Mouse (Mus musculus): ENCODE measurements around the gene Plk2.
"Not testable (repeated sequence)": the region's sequence is repeated elsewhere in the genome, so short reads cannot be mapped to it uniquely, and the experiment has no call there.

The Plk2 gene

DNA sequence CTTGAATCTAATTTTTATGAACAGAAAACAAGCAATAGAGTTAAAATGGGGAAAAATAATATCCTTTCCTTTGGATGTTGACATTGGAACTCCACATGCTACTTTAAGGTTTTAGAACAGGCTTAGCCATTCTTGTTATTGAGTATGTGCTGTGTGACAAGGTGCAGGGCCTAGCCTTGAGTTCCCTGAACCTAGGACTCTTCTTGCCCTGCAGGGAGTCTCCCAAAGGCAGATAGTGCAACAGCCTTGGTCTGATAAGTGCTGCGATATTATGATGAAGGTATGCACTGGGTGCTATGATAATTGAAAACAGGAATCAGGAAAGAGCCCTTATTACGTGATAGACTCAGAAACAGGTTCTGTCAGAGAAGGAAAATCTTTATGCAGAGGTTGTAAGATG is 7.0 kb downstream of the Plk2 start:
- in situ Hi-C loops (cut with MboI; ENCODE audit: unreplicated experiment in 2 of 2), result no loop called here

DNA sequence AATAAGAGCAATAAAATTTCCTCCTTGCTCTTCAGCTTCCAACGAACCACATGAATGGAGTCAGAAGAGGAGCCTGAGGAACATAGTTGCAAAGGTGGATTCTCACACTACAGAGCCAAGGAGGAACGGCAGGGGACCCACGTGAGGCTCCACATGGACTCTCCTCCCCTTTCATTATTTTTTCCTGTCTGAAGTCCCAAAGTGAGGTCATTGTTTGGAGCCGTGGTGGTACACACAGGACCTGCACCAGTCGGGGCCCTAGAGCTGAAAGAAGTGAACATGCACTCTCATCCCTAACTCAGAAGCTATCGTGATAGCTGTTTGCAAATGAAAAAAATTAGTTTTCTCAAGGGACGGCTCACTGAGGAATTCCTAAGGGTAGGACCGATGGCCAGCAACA is 9.2 kb downstream of the Plk2 start:
- in situ Hi-C loops (cut with MboI; ENCODE audit: unreplicated experiment in 2 of 2), result no loop called here

DNA sequence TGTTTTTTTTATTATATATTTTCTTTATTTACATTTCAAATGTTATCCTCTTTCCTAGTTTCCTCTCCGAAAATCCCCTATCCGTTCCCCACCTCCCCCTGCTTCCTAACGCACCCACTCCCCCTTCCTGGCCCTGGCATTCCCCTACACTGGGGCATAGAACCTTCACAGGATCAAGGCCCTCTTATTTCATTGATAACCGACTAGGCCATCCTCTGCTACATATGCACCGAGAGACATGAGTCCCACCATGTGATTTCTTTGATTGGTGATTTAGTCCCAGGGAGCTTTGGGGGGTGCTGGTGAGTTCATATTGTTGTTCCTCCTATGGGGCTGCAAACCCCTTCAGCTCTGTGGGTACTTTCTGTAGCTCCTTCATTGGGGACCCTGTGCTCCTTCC is 9.8 kb downstream of the Plk2 start:
- in situ Hi-C loops (cut with MboI; ENCODE audit: unreplicated experiment in 2 of 2), result not testable (repeated sequence)

DNA sequence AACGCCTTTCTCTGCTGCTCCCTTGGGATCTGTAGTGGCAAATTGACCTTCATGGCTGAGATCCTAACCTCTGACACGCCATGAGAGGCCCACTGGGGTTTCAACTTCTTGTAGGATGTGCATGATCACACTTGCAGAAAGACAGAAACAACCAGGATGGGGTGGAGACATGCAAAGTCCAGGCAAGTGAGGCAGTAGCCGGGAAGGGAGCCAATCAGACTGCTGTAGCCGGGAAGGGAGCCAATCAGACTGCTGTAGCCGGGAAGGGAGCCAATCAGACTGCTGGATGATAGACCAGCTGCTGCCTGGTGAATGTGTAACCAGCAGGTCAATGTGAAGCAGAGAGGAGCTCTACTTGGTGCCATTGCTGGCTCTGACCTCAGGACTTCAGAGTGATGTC is 11.3 kb downstream of the Plk2 start:
- in situ Hi-C loops (cut with MboI; ENCODE audit: unreplicated experiment in 2 of 2), result no loop called here

DNA sequence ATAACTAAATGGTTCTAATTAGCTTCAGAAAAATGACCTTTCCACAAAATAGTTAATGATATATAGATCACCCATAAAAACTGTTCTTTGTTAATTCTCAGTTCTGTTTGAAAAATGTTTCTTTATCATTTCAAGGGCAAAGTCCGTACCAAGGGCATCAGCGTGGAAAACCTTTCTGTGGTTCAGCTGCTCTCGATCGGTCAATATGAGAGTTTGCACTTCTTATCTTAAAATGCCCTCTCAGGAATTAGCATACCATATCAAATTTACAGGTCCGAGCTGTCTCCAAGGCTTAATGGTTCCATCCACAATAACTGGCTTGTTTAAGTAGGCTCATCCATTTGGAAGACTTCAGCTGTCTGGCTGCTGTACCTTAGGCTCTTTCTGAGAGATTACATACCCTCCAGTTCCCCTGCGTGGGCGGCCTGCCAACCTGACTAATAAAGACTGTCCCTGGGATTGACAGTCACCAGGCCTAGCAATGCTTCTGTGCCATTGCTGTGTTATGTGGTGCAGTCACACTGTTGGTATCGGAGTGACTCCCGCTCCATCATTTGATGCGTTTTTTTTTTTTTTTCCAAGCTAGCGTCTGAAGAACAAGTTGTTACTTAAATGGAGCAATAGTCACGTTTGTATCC is 17.8 kb downstream of the Plk2 start:
- in situ Hi-C loops (cut with MboI; ENCODE audit: unreplicated experiment in 2 of 2), result no loop called here

DNA sequence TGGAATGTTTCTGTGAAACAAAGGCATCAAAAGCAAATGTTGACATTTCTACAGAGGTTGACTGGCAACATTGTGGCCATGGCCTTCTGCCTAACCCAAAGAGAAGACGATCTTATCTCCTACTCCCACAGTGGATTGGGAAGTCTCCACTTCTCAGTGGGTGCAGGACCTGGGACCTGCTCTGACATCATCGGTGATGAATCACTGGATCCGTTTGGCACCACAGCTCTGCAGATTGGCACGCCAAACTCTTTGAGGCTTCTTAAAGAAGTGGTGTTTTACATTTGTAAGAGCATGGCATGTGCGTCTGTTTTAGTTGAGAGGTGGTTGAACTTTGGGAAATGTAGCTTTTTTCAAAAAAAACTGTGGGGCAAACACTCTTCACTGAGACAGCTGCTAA is 23.8 kb downstream of the Plk2 start:
- in situ Hi-C loops (cut with MboI; ENCODE audit: unreplicated experiment in 2 of 2), result no loop called here

DNA sequence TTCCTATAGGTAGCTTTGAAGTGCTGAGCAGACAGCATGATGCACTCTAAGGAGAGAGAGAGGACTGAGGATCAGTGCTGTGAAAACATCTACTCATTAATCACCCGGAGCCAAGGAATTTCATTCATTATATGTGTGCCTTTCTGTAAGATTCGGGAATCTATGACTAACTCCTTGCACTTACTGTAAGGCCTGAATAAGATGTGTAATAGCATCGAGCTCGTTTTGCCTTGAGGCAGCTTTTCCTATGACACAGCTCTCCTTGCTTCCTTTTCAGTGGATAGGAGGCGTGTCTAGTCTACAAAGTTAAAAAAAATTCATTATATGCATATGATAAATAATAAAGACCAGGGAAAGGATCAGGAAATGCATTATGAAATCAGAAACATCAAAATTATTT is 24.8 kb downstream of the Plk2 start:
- in situ Hi-C loops (cut with MboI; ENCODE audit: unreplicated experiment in 2 of 2), result no loop called here

DNA sequence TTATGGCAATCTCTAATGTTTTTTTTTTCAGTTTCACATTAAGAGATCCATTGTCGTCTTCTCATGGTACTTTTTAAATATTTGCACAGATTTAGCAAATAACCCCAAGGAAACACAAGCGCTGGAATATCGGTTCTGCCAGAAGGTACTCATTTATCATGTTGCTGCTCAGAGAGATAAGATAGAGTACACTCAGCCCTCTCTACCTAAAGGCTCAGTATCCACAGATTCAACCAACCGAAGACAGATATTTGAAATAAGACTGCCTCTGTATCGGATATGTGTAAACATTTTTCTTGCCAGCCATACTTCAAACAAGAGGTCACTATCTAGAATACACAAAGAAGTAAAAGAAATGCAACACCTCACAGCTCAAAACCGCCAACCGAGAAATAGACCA is 27.6 kb downstream of the Plk2 start:
- in situ Hi-C loops (cut with MboI; ENCODE audit: unreplicated experiment in 2 of 2), result no loop called here

DNA sequence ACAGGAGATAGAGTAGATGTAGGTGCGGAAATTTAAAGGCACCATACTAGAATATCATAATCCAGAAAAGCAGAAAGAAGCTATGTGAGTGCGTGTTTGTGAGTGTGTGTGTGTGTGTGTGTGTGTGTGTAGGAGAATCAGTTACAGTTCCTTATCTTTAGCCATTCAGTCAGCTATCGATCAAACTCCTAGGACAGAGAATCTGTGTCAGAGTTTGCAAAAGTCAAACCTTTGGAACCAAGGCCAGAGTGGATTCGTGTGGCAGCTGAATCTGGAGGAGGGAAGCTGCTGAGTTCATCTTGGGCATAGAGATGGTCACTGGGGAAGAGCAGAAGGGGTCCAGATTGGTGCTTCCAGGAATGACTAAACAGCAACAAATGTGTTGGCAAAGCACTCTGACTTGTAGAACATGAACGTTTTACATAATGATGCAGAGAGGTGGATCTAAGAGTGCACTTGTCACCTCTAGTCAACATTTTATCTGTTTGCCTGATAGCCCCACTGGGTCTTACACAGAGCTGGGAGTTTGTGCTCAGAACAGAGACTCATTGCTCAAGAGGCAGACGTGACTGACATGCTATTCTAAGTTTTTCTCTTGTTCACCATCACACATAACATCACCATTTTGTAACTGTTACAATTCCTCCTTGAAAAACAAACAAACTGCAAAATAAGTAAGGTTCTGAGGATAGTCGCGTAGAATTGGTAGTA is 30.8 kb downstream of the Plk2 start:
- in situ Hi-C loops (cut with MboI; ENCODE audit: unreplicated experiment in 2 of 2), result no loop called here

DNA sequence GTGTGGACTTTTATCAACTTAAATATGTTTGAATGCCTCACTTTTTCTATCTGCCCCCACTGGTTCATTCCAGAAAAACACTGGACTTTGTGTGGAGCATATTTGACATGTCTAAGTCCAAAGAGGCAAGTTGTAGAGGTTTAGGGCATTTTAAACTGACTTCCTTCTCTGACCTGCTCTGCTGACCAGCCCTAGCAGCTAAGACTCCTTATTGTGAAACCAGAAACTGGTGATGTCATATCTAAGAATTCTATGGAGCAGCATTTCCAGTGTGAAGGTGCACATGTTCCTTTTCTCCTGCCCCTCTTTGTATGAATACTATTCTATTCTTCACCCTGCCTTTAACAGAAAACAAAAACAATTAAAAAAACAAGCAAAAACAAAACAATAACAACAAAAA is 36.5 kb downstream of the Plk2 start:
- in situ Hi-C loops (cut with MboI; ENCODE audit: unreplicated experiment in 2 of 2), result no loop called here

DNA sequence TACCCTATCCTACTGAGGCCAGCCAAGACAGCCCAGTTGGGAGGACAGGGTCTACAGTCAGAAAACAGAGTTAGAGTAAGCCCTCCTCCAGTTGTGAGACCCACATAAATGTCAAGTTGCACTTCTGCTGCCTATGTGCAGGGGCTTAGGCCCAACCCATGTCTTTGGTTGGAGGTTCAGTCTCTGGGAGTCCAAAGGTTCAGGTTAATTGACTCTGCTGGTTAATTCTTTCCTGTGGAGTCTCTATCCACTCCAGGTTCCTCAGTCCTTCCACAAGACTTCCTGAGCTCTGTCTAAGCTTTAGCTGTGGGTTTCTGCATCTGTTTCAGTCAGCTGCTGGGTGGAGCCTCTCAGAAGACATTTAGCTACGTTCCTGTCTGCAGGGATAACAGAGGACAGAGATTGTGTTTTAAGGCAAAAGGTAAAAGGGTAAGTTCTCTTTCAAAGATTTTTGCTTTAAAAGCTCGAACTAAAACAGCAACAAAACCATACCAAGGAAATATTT is 37.3 kb downstream of the Plk2 start:
- in situ Hi-C loops (cut with MboI; ENCODE audit: unreplicated experiment in 2 of 2), result no loop called here

DNA sequence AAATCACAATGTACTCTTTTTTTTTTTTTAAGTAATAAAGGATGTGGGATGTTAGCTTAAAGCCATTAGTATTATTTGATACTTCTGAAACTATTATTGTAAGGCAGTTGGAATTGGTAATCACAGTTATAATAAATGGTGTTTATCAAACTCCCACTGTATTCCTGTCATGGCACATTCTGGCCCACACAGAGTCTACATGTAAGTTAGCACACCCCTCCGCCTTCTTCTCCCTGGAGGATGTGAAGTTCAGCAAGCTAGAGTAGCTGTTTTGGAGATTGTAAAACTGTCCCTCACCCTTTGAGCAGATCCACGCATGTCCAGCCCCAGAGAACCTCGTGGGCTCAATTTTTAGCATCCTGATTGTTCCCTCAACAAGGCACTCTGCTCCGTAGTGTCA is 37.8 kb downstream of the Plk2 start:
- in situ Hi-C loops (cut with MboI; ENCODE audit: unreplicated experiment in 2 of 2), result no loop called here

DNA sequence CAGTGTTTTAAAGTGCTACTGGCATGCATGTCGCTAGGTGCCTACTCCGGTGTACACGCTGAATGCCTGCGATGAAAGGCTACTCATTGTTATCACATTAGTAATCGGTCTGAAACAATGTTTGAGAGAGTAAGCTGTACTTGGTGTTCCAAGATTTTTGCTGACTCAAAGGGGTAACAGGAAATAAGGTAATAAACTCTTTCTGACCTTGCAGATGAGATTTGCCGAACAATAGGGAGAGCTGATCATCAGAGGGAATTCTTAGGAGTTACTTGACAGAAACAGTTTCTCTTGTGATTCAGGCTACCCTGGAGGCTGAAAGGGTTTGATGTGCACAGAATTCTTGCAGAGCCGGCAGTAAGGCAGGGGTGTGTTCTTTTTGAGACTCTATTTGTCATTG is 41.8 kb downstream of the Plk2 start:
- in situ Hi-C loops (cut with MboI; ENCODE audit: unreplicated experiment in 2 of 2), result no loop called here

DNA sequence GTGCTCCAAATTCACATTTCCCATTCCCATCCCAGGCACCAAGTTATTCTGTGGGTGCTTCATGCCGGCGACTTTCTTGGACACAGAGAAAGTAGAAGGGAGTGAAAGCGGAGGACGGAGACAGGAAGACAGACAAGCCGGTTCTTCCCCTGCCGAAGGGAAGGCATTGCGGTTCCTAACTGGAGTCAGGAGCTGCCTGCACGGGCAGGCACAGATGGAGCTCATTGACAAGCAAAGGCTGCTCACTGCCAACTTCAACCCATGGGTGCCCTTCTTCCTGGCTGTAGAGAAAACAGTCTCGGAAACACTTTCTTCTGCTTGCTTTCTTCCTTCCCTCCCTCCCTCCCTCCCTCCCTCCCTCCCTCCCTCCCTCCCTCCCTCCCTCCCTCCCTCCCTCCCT is 43.8 kb downstream of the Plk2 start:
- in situ Hi-C loops (cut with MboI; ENCODE audit: unreplicated experiment in 2 of 2), result no loop called here

DNA sequence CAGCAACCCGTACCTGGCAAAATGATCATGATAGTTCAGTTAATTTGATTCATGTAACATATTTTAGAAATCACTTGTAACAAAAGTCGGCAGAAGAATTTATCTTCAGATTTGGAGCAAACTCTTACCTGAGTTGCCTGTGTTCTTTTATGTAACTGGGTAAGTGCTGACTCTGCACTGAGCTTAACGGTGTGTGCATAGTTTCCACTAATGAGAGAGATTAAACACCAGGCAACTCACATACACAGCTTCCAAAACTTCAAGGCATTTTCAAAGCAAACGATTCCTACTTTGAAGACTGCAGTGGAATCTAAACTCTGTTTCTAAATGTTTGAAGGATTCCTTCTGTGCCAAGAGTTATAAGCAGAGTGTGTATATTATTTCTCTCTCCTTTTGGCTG is 49.5 kb downstream of the Plk2 start:
- in situ Hi-C loops (cut with MboI; ENCODE audit: unreplicated experiment in 2 of 2), result no loop called here

DNA sequence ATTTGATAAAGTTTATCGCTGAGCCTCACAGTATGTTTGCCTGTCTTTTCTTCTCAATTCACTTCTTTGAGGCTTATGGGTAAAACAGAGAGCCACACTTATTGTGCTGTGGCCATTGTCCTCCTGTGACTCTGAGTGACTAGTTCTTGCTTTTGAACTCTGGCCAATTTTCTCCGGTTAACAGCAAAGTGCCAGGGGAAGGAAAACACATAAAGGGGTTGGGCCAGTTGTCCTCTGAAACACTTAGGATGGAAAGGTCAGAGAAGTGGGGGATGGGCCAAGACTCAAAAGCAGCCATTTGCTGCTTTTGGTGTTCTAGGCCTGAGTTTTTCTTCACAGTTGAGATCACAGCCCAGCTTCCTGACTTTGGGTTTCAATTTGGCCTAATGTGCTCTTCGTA is 50.0 kb downstream of the Plk2 start:
- in situ Hi-C loops (cut with MboI; ENCODE audit: unreplicated experiment in 2 of 2), result no loop called here

DNA sequence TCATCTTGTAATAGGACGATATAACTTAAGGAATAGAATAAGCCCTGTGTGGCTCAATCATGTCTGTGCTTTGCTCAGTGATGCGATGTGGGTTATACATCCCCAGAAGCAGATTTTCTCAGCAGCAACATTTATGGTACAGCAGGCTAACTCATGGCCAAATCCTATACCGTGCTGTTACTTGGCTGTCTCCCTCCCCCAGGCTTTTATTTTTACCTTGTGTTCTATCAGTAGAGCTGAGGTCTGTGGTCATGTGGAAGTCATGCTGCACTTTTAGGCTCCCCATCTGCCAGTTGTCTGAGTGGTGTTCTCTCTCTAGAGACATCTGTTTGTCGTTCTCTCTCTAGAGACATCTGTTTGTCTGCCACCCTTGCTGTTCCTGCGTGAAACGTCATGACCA is 51.6 kb downstream of the Plk2 start:
- in situ Hi-C loops (cut with MboI; ENCODE audit: unreplicated experiment in 2 of 2), result no loop called here

DNA sequence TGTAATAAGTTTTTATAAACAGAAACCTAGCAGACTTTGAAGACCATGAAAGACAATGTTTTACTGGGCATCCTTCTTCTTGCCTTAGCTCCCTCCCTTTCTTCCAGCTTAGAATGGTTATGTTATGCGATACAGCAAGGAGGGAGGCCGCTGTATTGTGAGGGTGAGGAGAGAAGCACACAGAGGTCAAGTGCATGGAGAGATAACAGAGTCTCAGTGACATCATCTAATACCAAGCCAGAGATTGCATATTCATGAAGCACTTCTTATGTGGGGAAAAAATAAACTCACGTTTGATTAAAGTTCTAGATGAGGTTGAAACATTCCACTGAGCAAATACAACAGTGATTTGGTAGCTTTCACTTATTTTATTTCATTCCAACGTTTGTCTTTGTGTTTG is 55.2 kb downstream of the Plk2 start:
- in situ Hi-C loops (cut with MboI; ENCODE audit: unreplicated experiment in 2 of 2), result no loop called here

Data from v-Abl transformed pro-B cells (cell line).